Mouse (Mus musculus): ENCODE data around the gene Wipf2.

DNA sequence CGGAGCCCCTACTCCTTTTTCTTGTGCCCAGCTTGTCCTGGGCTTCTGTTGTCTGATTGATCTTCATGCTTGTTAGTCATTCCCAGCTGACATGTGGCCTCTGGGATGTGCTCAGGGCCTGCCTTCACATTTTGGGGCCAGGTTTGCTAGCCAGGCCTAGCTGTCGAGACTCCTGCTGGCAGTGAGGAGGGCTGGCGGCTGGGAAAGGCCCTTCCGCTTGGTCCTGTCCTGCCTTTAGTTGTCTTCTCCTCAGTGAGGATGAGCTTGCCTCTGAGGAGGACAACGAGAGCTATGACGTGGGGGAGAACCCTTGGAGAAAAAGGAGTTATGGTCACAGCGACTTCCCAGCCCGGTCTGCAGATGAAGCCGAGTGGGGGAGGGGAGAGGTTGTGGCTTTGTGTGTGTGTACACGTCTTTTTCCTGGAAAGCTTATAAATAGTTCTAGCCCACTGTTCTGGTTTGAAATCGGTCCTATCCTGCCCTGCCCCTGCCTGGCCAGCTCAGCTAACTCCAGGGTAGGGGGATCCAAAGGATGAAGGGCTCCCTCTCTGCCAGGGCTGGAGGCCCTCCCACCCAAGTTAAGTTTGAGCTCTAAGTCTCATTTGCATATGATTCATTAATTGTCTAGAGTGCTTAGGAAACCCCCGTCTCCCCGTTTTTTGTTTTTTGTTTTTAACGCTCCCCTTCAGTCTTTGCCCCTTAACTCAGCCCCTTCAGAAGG lies 80.5 kb downstream of the Wipf2 start:
- TF ChIP-seq CTCF (IDR thresholded peaks at IDR 0.05; ENCODE audit: borderline replicate concordance, insufficient read depth, low read length) (no peak), POLR2A (IDR thresholded peaks at IDR 0.05; ENCODE audit: low read depth, low read length) (no peak)

Measured in embryonic fibroblast, embryonic 13.5 days (primary cell).